Mouse (Mus musculus) induced T-regulatory cell, adult 2 months (primary cell): ENCODE data around the gene Ipo7.

Experiments
- DNase-seq: peaks from one replicate; pipeline ENCODE4 v3.0.0-alpha.2; 2012; ENCODE audit warnings: low read depth

The Ipo7 gene

GRCm38 (mm10) chr7:110101266-110101665 is 83.2 kb downstream of the Ipo7 start:
- DNase-seq, result no peak

- DNase-seq, result no peak
Observed at GRCm38 (mm10) chr7:110105041-110105440, 87.0 kb downstream of the Ipo7 start.
